Mouse (Mus musculus) left cerebral cortex, adult 11 months (tissue): ENCODE data around the gene Mta3.

Experiments
- DNase-seq: peaks from one replicate; pipeline ENCODE4 v3.0.0; 2022; ENCODE audit warnings: low spot score

The Mta3 gene

GRCm38 (mm10) chr17:83810285-83810684 lies 104.3 kb downstream of the Mta3 start:
- DNase-seq, result no peak

GRCm38 (mm10) chr17:83812200-83812944 lies 106.4 kb downstream of the Mta3 start:
- DNase-seq, result no peak

- DNase-seq, result no peak
Measured at GRCm38 (mm10) chr17:83813050-83813449, 107.1 kb downstream of the Mta3 start.

- no peak for DNase-seq
Measured at GRCm38 (mm10) chr17:83816996-83817395, 111.0 kb downstream of the Mta3 start.

DNA sequence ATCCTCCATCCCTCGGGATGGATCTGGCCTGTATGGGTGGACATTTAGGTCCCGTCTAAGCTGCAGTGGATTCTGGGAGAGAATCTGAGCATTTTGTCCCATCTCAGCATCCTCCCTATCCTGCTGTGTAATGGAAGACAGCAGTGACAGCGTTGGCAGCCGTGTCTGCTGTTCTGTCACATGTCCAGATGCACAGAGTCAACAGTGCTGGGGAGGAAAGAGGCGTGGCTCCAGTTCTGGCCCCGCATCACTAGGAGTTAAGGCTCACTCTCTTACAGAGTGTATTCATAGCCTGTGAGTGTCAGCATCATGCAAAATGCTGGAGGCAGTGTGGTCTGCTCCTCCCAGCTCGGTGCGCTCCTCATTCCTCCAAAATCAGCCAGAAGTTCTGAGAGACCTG lies 113.5 kb downstream of the Mta3 start:
- DNase-seq, result no peak

DNA sequence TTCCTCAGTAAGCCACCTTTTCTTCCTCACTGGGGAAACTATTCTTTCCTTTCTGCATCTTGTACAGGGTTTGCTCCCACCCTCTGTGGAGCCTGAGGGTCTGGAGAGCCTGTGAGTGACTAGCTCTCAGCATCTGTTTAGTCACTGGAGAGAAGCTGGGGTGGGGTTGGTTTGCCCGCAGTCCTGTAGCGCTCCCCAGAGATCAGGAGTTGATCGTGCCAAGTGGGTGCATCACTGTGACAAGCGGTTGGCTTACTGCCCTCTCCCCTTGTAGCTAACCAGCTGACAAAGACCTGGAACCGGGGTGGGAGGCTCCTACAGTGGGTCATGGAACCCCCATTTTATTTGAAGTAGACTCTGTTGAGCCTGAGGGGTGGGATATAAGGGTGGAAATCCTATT lies 114.7 kb downstream of the Mta3 start:
- no peak for DNase-seq

DNA sequence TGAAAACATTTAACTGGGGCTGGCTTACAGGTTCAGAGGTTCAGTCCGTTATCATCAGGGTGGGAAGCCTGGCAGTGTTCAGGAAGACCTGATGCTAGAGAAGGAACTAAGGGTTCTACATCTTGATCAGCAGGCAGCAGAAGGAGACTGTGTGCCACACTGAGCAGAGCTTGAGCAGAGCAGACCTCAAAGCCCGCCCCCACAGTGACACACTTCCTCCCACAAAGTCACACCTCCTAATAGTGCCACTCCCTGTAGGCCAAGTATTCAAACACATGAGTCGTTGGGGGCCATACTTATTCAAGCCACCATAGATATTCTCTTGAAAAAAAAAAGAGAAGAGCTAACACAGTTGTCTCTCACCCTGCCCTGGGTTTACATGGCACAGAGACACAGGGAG lies 115.9 kb downstream of the Mta3 start:
- DNase-seq, result no peak

- DNase-seq, result no peak
Measured at GRCm38 (mm10) chr17:83823835-83824234, 117.9 kb downstream of the Mta3 start.

DNA sequence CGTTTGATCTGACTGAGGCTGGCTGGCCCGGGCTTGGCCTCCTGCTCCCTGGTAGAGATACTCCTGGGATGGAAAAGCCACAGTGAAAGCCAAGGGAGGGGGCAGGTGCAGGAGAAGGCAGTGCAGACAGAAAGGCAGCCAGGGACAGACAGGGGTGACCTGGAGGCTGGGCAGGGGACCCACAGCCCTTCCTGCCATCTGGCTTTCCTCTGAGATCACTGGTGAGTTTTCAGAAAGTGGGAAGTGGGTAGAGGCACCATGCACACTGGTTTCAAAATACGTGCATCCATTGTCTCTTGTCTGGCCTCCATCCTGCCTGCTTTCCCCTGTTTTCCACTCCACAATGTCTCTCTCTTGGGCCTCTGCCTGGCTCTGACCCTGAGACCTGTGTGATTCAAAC lies 123.4 kb downstream of the Mta3 start:
- no peak for DNase-seq

DNA sequence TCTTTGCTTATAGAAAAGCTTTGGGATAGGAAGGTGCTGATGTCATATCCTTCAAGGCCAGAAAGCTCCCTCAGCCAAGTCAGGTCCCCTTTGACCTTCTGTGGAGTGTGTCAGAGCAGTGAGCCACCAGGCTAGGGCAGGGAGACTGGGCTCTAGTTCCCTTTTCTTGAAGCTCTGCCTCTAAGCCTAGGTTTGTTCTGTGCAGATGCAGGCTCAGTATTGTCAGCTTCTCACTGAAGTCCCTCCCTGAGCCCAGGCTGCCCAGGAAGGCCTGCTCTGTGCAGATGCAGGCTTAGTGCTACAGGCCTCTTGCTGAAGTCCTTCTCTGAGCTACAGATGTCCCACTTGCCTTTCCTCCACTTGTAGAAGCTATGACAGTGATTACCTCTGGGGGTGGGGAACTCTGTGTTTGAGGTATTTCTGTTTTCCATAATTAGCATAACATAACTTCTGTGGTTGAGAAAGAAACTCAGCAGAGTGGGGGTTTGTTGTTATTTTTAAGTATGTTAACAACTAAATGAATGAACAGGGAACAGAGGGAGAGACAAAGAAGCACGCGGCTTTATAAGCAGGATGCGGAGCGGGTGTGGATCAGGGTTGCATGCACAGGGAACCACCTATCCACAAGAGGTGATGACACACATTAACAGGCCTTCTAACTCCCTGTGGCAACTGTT lies 124.8 kb downstream of the Mta3 start:
- no peak for DNase-seq

GRCm38 (mm10) chr17:83834120-83834519 lies 128.2 kb downstream of the Mta3 start:
- no peak for DNase-seq

- no peak for DNase-seq
Measured at GRCm38 (mm10) chr17:83836048-83836447, 130.1 kb downstream of the Mta3 start.

DNA sequence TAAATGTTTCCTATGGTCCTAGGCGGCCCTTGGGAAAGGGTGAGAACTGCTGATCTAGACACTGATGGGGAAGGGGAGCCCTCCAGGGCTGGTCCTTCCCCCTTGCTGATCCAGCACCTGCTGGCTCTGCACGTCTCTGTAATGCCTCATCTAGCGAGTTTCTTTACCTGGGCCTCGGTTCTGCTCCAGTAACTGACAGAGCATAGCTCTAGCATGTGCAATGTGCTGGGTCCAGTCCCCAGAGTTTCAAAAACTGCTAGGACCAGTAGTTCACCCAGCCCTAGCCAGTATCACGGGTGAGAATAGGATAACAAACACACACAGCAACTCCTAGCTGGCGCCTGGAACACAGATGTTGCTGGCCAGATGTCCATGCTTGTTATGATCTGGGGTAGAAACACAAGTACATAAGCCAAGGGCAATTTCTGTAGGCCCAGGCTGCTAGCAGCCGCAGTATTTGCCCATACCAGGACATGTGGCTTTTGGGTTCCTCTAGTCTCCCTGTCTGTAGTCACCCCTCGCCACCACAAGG lies 131.8 kb downstream of the Mta3 start:
- no peak for DNase-seq

- DNase-seq, result no peak
Measured at GRCm38 (mm10) chr17:83839132-83839531, 133.2 kb downstream of the Mta3 start.

DNA sequence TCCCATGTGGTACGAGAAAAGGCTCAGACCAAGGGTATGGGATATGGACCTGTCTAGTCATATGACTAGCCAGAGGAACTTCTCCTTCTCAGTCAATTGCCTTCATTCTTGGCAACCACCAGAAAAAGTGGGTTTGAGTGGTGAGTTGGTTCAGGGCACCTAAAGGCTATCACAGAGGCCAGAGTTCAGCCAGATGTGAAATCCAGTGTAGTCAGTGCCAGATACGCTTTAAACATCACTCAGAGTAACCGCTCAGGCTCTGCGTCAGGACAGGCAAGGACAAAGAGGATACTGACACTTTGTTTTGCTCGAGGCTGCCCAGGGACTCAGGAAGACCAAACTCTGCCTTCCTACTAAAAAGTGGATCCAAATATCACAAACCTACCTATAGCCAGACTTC lies 135.0 kb downstream of the Mta3 start:
- no peak for DNase-seq

DNA sequence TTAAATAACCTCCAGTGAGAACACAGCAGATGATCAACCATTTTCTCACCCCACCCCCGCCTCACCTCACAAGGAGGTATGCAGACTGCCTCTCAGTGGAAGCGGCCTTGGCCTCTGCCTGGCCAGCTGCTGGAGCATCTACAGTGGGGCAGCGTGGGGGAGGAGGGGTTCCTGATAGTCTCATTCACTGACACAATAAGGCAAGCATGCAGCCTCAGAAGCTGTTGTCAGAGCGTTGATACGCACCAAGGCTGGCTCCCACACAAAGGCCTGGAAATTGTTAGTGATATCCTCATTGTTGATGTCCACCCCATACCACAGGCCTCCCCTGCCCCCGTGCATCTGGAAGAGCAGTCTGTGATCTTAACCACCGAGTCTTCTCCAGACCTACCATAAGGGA lies 137.8 kb downstream of the Mta3 start:
- DNase-seq, result no peak

DNA sequence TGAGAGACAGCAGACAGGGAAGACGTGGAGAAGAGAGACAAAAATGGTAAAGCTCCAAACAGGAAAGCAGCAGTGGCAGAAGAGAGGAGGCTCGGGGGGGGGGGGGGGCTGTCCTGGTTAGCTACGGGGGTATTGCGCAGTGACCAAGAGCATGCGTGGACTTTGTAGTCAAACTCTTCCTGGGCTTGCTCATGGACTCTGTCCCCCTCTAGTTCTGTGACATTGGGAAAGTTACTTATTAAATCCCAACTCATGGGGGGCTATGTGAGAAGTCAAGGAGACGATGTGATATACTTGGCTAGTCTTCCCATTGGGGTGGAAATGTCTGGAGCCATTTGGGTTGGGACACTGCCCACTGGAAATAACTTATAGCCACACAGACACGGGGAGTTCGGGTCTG lies 139.6 kb downstream of the Mta3 start:
- no peak for DNase-seq

DNA sequence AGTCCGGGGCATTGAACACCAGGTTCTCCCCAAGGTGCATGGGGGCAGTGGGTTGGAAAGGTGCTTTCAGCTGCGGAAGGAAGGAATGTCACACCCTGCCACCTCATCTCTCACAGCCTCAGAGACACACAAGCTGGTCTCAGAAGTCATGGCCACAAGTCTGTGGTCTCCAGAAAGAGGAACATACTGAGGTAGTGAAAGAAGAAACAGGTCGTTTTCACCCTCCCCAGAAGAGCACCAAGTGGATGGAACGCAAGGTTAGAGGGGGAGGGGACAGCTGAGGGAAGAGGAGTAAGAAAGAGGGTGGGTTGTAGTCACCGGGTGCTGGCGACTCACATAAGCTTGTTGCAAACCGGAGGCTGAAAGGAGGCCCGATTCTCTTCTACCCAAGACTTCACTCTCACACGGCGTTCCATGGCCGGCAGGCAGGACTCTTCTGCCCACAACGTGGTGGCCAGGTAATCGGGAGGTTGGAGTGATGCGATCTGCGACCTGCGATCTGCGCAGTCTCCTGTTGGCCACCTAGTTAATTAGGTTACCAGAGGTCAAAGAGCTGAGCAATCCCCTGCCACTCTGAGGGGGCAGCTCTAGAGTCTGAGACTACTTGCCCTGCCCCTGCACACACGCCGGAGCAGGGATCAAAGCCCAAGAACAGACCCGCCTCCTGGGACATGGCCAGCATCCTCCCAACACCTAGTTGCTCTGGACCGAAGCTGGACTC lies 140.5 kb downstream of the Mta3 start:
- no peak for DNase-seq

- no peak for DNase-seq
Measured at GRCm38 (mm10) chr17:83847100-83847499, 141.1 kb downstream of the Mta3 start.

GRCm38 (mm10) chr17:83847815-83848214 lies 141.9 kb downstream of the Mta3 start, which contains the start of gene Haao:
Haao (minus strand) TSS chr17:83847963.
- DNase-seq, result no peak

GRCm38 (mm10) chr17:83848482-83848881 lies 142.5 kb downstream of the Mta3 start:
- no peak for DNase-seq

GRCm38 (mm10) chr17:83849081-83849675 lies 143.2 kb downstream of the Mta3 start:
- DNase-seq, result no peak
